Mouse (Mus musculus) adrenal gland, postnatal 4 days (tissue): ENCODE data around the gene Mycl. TPM values are rescaled to one million over a fixed set of nuclear protein-coding genes. Genes with fewer than 3 reads are reported as not detected.
"Not testable (repeated sequence)": the region's sequence is repeated elsewhere in the genome, so short reads cannot be mapped to it uniquely, and the experiment has no call there.

Source experiments
- DNase-seq, 2 experiments: peaks; one replicate each; pipeline ENCODE4 v3.0.0; 2021 to 2022; ENCODE audit warnings: low spot score in 2 of 2, mixed read lengths in 2 of 2
- total RNA-seq, 2 experiments: library from RNA; stranded (reverse); gene quantifications; 2 replicates each; pipeline ENCODE4 v1.2.3; 2021

Mycl gene
- total RNA-seq, 2 experiments from 2014 or later = 2.8 to 2.9 TPM

DNA sequence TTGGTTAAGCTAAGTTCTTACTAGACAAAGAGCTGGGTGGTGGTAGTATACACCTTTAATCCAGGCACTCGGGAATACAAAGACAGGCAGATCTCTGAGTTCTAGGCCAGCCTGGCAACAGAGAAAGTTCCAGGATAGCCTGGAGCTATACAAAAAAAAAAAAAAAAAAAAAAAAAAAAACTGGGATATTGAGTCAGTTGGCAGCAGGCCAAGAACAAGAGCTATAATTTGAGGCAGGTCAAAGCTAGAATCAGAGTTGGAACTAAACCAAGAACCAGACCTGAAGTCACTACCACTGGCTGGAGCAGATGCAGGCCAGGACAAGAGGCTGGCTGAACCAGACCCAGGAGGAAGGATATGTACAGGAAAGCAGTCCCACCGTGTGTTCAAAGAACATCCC is 14.8 kb upstream of the Mycl start:
- no peak for DNase-seq

DNA sequence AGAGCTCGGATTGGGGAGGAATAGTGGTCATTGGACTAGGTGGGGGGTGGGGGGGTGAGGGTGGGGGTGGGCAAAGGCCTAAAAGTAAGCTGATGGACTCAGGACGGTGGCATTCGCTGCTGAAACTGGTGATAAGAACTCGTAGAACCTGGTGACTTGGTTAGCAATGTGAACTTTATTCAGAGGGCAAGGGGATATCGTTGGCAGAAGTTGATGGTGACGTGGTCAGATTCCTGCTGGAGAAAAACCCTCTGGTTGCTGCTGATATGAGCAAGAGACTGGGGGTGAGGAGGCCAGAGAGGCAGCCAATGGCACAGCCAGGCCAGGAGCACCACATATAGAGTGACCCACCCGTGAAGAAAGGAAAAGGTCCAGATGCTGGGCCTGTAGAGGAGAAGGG is 14.2 kb upstream of the Mycl start:
- no peak for DNase-seq

DNA sequence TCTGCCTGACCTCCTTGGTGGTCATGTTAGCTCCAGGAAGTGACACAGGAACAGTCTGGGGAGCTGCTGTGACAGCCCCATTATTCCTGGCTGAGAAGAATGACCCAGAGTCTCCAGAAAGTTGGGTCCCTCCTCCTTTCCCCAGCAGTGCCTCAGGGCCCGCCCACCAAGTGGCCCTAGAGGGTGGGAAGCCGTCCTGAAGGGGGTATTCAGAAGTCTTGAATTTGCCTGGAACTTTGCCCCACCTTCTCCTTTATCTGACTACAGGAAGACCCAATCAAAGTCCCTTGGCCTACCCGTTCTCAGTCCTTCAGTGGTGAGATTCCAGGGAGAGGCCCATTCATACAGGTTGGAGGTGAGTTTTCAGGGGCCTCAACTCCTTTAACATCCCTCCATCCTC is 13.5 kb upstream of the Mycl start:
- DNase-seq = no peak

DNA sequence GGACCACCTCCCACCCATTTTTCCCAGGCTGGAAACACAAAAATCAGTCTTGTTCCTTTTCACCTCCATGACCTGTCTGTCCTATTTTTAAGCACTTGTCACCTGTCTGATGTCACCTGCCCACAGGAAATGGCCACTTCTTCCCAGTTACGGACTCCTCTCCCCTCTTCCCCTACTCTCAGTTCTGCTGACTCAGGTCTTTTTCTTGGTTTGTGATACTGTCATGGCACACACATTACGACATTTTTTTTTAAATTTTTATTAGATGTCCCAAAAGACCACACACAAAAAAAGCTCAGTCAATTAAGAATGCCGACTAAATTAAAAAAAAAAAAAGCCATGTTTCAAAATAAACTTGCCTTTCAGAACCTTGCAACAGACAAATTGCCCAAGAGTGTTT is 12.9 kb upstream of the Mycl start:
- no peak for DNase-seq

DNA sequence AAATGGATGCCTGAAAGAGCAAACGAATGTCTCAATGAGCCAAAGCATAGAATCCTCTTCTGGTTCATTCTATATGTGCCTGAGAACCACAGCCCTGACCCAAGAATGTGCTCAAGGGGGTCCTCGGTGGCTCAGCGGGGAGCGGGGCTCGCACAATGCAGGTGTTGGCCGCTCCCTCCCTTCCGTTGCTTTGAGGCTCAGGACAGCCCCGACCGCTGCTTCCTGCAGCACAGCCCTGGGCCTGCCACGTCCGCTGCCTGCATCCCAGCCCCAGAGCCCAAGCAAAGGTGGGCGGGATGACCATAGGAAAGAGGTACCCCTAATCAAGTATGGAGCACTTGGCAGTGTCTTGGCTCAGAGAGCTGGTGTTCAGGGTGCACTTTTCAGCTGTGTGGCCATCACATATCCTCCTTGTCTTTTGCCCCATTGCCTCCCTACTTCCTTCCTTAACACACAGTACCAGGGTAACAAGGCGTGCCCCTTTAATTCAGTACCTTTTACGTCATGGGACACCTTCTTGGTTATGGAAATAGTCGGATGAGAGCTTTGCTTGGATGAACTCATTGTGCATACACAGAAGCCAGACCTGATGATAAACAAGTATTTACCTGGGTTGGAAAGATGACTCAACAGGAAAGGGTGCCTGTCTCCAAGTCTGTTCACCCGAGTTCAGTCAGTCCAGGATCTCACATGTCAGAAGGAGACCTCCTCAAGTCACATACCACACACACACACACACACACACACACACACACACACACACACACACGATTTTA is 11.8 kb upstream of the Mycl start:
- no peak for DNase-seq

DNA sequence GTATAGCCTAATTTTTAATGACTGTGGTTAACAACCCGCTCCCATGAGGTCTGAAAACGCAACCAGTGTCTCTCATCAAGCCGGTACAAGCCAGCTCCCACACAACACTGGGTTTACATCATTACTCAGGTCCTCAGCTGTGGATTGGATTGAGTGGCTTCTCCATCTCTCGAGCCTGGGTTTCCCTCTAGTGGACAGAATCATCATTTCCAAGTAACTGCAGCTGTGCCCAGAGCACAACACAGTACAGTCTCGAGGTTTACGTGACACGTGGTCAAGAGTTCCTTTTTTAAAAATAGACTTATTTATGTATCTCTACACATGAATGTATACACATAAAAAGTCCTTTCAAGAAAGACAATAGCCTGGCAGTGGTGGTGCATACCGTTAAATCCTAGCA is 10.3 kb upstream of the Mycl start:
- DNase-seq = no peak

DNA sequence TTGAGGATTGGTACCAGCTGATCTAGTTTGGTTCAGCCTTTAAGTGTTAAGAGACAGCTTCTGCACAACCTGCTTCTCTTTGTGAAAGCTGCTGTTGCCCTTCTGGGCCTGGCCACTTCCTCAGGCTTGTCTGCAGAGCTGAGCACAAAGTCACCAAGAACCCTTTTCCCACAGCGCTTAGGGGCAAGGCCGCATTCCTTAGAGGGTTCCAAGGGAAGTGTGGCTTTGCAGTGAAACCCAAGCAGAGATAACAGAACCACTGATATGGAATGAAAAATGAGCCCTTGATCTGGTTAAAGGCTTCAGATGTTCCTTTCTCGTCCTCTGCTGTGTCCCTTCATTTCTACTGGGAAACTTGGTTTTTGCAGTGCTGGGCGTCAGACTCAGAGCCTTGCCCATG is 8.0 kb upstream of the Mycl start:
- DNase-seq = no peak

DNA sequence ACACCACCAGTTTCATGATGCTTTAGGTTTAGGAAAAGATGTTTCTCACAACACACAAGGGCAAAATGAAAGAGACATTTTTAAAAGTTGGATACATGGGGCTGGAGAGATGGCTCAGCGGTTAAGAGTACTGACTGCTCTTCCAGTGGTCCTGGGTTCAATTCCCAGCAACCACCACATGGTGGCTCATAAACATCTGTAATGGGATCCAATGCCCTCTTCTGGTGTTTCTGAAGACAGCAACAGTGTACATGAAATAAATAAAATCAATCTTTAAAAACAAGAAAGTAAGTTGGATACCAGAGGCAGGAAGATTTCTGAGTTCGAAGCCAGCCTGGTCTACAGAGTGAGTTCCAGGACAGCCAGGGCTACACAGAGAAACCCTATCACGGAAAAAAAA is 7.4 kb upstream of the Mycl start:
- not testable (repeated sequence) for DNase-seq

DNA sequence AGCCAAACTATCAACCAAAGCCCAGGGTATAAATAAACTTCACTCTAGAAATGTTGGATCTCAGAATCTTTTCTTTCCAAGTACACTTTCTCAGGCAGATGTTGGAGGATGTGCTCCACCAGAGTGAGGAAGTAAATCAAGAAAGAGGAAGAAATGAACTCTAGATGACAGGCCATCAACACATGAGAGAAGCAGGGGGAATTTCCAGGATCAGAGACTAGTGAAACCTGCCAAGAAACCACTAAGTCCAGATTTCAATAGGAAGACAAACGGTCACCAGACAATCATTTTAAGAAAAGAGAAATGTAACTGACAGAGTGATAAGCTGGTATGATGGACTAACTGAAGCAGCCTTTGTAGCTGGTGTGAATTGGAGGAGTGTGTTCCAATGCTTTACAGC is 4.3 kb upstream of the Mycl start:
- DNase-seq = no peak

DNA sequence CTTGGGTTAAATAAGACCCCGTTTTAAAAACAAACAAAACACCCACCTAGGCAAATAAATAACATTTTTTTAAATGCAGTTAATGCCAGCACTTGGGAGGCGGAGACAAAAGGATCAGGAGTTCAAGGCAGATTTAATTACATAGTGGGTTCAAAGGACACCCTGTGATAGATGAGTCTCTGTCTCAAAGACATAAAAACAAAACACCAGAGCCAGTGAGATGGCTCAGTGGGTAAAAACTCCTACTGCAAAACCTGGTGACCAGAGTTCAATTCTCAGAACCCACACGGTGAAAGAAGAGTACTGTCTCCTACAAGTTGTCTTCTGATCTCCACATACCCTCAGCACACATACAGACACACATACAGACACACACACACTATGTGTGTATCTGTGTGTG is 3.2 kb upstream of the Mycl start:
- no peak for DNase-seq

DNA sequence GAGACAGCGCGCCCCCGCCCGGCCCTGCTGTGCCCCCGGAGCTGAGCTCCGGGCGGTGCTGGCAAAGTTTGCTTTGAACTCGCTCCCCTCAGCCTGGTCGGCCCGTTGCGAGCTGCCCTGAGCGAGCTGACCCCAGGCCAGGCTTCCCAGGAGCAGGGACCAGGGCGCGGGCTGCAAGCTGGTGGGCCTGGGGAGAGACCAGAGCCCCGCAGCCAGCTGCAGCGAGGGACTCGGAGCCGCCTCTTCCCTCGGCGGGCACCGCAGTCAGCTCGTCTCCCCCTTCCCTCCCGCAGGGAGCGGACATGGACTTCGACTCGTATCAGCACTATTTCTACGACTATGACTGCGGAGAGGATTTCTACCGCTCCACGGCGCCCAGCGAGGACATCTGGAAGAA is 767 bp downstream of the Mycl start:
- DNase-seq = peak in 1 of 2 experiments; percentile 14

DNA sequence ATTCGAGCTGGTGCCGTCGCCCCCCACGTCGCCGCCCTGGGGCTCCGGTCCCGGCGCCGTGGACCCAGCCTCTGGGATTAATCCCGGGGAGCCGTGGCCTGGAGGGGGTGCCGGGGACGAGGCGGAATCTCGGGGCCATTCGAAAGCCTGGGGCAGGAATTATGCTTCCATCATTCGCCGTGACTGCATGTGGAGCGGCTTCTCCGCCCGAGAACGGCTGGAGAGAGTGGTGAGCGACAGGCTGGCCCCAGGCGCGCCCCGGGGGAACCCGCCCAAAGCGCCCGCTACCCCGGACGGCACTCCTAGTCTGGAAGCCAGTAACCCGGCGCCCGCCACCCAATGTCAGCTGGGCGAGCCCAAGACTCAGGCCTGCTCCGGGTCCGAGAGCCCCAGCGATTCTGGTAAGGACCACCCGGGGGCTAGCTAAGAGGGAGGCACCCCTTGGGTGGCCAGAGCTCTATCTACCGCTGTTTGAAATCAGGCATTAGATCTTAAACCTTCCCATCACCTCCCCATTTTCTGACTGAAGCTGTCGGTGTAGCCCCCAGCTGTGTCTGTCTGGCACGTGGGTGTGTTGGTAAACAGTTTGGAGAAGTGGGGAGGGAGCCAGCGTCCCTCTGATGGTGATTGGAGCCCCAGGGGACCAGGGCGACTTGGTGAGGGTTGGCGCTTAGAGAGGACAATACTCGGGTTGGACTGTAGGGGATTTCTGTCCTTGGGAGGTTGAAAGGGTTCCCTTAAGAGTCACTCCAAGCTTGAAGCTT is 1.3 kb downstream of the Mycl start:
- no peak for DNase-seq

DNA sequence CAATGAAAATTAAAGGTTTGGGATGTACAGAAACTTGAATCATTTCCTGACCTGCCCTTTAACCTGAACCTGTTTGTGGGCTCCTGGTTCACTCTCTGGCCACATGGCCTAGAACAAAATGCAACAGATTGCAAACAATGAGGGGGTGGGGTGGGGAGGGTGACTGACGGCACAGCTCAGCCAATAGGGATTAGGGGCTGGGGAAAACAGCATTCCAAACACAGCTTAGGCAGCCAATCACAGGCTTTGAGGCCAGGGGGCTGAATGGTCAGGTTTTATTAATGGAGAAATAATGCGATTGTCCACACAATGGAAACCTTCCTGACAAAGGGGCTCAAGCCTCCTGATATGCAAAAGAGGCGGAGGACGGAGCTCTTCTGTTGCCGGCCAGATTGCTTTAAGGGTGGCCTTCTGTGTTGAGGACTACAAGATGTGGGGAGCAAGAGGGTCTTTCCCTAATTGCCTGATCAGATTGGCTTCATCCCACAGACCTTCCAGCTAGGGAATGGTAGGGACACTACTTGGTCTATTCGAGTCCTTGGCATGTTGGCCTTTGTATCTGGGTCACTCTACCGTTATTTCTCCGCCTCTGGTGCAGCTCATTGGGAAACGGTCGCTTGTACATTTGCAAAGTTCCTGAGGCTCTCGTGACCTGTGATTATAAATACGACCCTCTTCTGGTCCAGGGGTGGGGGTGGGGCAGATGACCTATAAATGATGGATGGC is 3.2 kb downstream of the Mycl start:
- DNase-seq = no peak

DNA sequence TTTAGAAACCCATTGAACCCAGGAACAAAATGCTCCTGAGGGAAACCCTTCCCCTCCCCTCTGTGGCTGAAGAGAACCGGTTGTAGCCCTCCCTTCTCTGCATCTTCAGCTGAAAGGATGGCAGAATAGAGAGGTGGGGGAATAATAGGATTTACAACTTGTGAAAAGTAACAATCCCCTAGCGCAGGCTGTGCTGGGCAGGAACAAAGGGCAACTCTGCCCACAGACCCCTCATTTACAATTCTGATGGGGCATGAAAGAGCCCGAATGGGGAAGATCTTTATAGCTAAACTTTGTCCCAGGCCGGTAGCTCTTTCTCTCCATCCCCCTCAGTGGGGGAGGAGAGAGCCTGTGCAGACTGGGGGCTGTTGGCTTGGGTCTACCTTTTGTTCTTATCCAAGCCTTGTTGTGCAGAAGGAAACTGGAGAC is 3.8 kb downstream of the Mycl start:
- DNase-seq = no peak

DNA sequence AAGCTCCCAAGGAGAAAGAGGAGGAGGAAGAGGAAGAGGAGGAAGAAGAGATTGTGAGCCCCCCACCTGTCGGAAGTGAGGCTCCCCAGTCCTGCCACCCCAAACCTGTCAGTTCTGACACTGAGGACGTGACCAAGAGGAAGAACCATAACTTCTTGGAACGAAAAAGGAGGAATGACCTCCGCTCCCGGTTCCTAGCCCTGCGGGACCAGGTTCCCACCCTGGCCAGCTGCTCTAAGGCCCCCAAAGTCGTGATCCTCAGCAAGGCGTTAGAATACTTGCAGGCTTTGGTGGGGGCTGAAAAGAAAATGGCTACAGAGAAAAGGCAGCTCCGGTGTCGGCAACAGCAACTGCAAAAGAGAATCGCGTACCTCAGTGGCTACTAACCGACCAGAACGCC is 4.7 kb downstream of the Mycl start:
- DNase-seq = no peak

DNA sequence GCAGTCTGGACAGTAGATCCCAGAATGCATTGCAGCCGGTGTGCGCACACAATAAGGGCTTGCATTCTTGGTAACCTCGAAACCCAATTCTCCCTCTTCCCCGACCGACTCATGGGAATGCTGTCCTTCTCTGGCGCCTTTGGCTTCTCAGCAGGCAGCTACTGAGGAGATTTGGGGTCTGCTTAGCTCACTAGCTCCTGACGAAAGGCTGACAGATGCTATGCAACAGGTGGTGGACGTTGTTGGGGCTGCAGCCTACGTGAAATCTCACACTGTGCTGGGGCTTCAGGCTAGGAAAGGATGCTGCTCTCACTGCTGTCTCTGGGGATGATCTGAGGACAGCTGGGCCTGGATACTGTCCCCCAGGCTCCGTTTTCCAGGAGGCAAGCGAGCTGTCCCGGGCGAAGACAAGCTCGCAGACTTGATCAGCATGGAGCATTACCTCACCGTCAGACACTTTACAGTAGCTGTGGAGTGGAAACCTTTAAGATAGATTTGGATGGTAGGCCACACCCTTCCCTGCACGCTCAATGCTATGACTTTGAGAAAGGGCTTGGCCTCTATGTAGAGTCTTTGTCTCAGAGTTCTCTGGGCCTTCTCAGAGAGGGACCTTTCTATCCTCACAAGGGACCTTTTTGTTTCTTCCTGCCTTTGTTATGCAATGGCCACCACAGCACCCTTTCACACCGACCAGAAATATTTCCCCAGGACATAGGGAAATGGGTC is 5.3 kb downstream of the Mycl start:
- DNase-seq = no peak

DNA sequence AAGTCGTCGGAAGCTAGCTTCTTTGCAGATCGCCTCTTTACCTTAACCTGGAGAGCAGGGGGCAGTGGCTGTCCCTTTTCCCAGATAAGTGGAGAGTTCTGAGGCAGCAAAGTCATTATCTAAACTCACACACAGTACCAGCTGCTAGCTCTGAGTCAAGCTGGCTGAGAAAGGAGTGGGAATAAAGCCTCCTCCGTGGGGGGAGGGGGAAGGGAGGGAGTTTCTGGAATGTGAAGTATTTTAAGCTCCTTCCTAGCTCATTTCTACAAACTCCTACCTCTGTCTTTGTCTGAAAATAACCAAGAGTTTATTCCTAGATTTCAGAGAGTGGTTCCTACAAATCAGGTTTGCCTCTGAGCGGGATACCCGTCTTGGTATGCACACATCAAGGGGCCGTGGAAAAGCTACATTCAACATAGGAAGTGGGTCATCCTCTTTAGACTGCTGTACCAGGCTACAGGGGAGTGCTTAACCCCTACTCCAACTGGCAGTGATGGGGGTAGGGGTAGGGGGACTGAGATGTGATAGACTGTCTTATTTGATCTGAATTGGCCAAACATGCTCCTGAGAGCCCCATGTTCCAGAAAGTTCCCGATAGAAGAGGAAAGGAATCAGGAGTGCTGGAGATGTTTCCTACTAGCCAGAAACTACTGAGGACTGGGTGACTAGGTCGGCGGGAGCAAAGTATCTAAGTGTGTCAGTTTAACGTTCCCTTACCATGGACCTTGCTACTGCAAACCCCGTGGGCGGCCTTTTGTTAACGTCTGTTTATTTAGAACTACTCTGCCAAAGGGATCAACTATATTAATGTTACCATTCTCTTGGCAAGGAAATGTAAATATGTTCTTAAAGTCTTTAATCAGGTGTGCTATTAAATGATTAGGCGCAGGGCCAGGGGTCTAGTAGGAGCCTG is 9.9 kb downstream of the Mycl start:
- no peak for DNase-seq

DNA sequence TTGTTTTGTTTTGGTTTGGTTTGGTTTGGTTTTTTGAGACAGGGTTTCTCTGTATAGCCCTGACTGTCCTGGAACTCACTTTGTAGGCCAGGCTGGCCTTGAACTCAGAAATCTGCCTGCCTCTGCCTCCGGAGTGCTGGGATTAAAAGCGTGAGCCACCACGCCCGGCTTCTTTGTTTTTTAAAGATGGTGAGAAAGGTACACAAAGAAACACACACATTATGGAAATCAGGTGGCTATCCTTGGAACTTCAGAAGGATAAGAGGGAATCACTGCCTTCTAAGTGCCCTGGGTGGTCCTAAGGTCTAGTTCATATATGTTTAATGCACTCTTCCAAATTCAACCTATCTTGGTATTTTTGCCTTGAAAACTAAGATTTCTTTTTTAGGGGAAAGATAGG is 17.0 kb downstream of the Mycl start:
- not testable (repeated sequence) for DNase-seq

DNA sequence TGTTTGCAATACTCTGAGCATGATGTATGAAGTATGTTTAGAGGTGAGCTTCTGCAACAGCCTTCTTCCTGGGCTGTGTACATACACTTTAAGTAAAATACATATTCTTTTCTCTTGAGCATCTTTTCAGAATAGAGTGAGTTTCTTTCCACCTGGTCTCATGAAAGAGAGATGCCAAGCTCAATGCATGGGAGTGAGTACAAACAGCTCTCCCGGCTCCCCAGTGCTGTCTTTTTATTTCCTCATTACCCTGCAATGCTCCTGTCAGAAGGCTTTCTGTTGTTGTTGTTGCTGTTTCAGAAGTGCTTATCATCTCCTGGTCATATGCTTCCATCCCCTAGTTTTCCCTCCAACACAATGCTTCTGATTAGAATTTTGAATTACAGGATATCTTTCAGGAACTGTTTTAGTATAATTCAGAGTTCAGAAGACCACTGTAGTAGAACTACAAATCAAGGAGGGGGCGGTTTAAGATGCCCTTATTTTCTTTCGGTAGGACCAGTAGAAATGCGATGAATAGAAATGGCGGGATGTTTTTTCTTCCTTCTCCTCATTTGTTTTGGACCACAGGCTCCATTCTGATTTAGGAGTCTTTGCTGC is 18.0 kb downstream of the Mycl start:
- no peak for DNase-seq

DNA sequence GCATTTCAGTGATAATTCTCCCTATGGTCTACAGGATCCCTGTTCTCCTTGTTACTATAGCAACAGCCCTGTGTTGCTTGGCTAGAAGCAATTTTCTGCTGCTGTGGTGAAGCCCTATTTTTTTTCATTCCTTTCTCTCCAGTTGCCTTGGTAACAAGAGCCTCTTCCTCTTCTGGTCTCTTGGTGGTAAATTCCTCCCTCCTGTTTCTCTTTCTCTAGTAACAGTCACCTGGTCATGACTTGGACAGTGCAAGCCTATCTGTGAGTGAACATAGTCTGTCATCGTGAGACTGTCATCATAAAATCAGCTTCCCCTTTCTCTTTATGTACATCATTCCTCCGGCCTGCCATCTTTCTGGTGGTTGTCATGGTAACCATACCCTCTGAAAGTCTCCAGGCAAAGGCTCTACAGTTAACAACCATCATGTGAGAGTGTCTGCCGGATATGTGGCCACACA is 18.5 kb downstream of the Mycl start:
- no peak for DNase-seq
